Mouse (Mus musculus) kidney, embryonic 14.5 days (tissue): Measurements from ENCODE around the gene Pkhd1. TPM values are rescaled to one million over a fixed set of nuclear protein-coding genes. Genes with fewer than 3 reads are reported as not detected.
A peak's percentile ranks its signal among the peaks of the same experiment; 100 is the strongest.

ENCODE experiments used
- ATAC-seq: fragments of 200-750 bp; cut with Nextera tagmentation; 2 replicates; pipeline ENCODE4 v1.8.0; 2017; ENCODE audit warnings: moderate number of reproducible peaks, mild to moderate bottlenecking, moderate TSS enrichment, moderate library complexity; ENCODE audit not compliant: low FRiP score, low TSS enrichment
- H3K27ac ChIP-seq: fragments of 300-500 bp; sonication (generic); 2 replicates; pipeline ENCODE4 v1.5.1; 2014; ENCODE audit warnings: low read depth, mild to moderate bottlenecking, low read length, moderate library complexity, mixed read lengths
- H3K27me3 ChIP-seq: fragments of 300-500 bp; sonication (generic); 2 replicates; pipeline ENCODE4 v1.6.1; 2014; ENCODE audit warnings: mild to moderate bottlenecking, low read length; ENCODE audit not compliant: control insufficient read depth, insufficient read depth
- H3K36me3 ChIP-seq: fragments of 300-500 bp; sonication (generic); 2 replicates; pipeline ENCODE4 v1.6.1; 2014; ENCODE audit warnings: low read length, mixed read lengths; ENCODE audit not compliant: control insufficient read depth, insufficient read depth
- H3K4me1 ChIP-seq: fragments of 300-500 bp; sonication (generic); 2 replicates; pipeline ENCODE4 v1.6.1; 2014; ENCODE audit warnings: low read length, mixed read lengths; ENCODE audit not compliant: control insufficient read depth, insufficient read depth
- H3K4me2 ChIP-seq: fragments of 300-500 bp; sonication (generic); replicated peaks from 2 replicates; pipeline ENCODE4 v1.6.1; 2014; ENCODE audit warnings: low read depth, mild to moderate bottlenecking, low read length
- H3K4me3 ChIP-seq: fragments of 300-500 bp; sonication (generic); 2 replicates; pipeline ENCODE4 v1.5.1; 2014; ENCODE audit warnings: mild to moderate bottlenecking, low read length
- H3K9ac ChIP-seq: fragments of 300-500 bp; sonication (generic); 2 replicates; pipeline ENCODE4 v1.6.1; 2014; ENCODE audit warnings: low read depth, mild to moderate bottlenecking, low read length, moderate library complexity
- H3K9me3 ChIP-seq: fragments of 300-500 bp; sonication (generic); 2 replicates; pipeline ENCODE4 v1.6.1; 2016; ENCODE audit warnings: low read length; ENCODE audit not compliant: control insufficient read depth
- WGBS: fragments of 180-500 bp; shearing (Covaris S2); extraction: QIAGEN DNeasy Blood & Tissue Kit; methylation state at CpG from one replicate; pipeline ENCODE4 v1.1.7; 2014; 5-methylcytosine and 5-hydroxymethylcytosine counted together
- polyA plus RNA-seq: library from polyadenylated mRNA; unstranded; fragments of >200 nt; fragmentation: Nextera tagmentation; extraction: Ambion mirVana; gene quantifications from 2 replicates; pipeline ENCODE4 v1.2.1, GENCODE M21; 2014

Pkhd1 gene
- polyA plus RNA-seq, 1 experiment from 2014 or later: 5.0 TPM

GRCm38 (mm10) chr1:20136205-20136604 is 481.7 kb downstream of the Pkhd1 start:
- Histone ChIP-seq H3K27ac (no peak overlapping the region), H3K4me1 (no peaks in the 10 kb centered on the region), H3K27me3 (no peaks in the 10 kb centered on the region), H3K9me3 (no peaks in the 10 kb centered on the region), H3K4me2 (no peak overlapping the region), H3K4me3 (no peak overlapping the region), H3K36me3 (no peaks in the 10 kb centered on the region), H3K9ac (no peak overlapping the region)
- no peak for ATAC-seq
- WGBS: 82% methylated on average over 3 of the region's 3 CpGs

- H3K9ac ChIP-seq: no peak overlapping the region
- 49% methylated on average over 4 of the region's 4 CpGs for WGBS
- H3K4me1 ChIP-seq: no peaks in the 10 kb centered on the region
- H3K36me3 ChIP-seq: no peaks in the 10 kb centered on the region
- no peaks in the 10 kb centered on the region for H3K27me3 ChIP-seq
- ATAC-seq: no peak
- H3K4me2 ChIP-seq: no peak overlapping the region
- no peak overlapping the region for H3K4me3 ChIP-seq
- no peaks in the 10 kb centered on the region for H3K9me3 ChIP-seq
- no peak overlapping the region for H3K27ac ChIP-seq
These were observed 482.7 kb downstream of the Pkhd1 start for GRCm38 (mm10) chr1:20135065-20135618.

DNA sequence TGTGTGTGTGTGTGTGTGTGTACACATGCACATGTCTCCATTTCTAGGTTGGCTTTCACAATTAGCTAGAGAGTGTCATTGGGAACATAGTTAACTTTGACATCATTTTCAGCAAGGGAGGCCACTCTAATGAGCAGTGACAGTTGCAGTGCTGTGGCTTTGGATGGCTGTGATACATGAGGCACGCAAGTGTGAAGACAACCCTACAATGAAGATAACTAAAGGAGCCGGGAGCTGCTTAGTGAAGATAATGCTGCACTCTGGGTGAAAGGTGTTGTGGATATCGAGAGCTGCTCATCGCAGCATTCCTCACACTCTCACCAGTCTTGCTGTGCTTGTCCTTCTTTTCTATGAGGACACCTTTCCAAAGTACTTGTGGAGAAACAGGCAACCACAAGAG is 484.2 kb downstream of the Pkhd1 start:
- no peak overlapping the region for H3K4me3 ChIP-seq
- no peak overlapping the region for H3K9ac ChIP-seq
- H3K4me1 ChIP-seq: no peaks in the 10 kb centered on the region
- no peak for ATAC-seq
- H3K27ac ChIP-seq: no peak overlapping the region
- H3K27me3 ChIP-seq: no peaks in the 10 kb centered on the region
- WGBS: 86% methylated on average over 4 of the region's 4 CpGs
- H3K4me2 ChIP-seq: no peak overlapping the region
- H3K36me3 ChIP-seq: no peaks in the 10 kb centered on the region
- H3K9me3 ChIP-seq: no peaks in the 10 kb centered on the region

- Histone ChIP-seq H3K9me3 (no peaks in the 10 kb centered on the region), H3K27me3 (no peaks in the 10 kb centered on the region), H3K36me3 (no peaks in the 10 kb centered on the region), H3K27ac (no peak overlapping the region), H3K4me1 (no peaks in the 10 kb centered on the region), H3K4me2 (no peak overlapping the region), H3K9ac (no peak overlapping the region), H3K4me3 (no peak overlapping the region)
- ATAC-seq: peak; percentile 39; the same call in 1 of the 2 replicates
- WGBS: 74% methylated on average over 6 of the region's 6 CpGs
These were observed 485.9 kb downstream of the Pkhd1 start for GRCm38 (mm10) chr1:20131786-20132596.

DNA sequence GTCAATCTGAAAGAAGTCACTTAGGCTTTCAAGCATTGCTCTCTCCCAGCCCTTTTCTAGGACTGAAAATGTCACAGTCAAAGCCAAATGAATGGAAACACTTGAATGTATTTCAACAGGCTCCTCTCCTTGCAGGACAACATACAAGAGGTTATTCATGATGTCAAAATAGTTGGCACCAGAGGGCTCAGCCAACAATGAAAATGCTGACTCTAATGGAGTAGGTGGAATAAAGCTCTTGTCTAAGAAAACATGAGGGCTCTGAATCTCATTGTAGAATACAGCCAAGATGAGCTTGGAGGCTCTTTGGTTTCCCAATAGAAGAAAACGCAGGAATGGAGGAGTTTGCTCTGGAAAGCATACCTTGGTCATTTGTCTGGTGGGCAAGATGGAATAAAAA is 500.5 kb downstream of the Pkhd1 start:
- H3K27ac ChIP-seq: no peak overlapping the region
- H3K9me3 ChIP-seq: no peaks in the 10 kb centered on the region
- ATAC-seq: no peak
- H3K36me3 ChIP-seq: no peaks in the 10 kb centered on the region
- H3K4me1 ChIP-seq: no peaks in the 10 kb centered on the region
- H3K4me2 ChIP-seq: no peak overlapping the region
- WGBS: 76% methylated on average over 1 of the region's 1 CpGs
- H3K9ac ChIP-seq: no peak overlapping the region
- no peaks in the 10 kb centered on the region for H3K27me3 ChIP-seq
- H3K4me3 ChIP-seq: no peak overlapping the region

DNA sequence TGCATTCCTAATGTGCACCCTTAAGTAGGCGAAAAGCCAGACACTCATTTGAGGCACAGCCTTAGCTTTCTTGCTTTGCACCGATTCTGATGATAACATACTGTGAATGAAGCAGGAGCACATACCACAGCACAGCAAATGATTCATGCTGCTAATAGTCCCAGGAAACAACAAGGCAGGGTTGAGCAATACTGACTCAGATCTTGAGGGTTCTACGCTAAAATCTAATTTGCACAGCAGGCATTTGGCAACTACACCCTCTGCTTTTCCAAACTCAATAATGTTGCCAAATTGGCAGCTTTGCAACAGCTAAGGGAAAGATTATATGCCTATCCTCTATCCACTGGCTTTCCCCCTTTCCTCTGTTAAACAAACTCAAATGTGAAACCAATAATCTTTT is 548.1 kb downstream of the Pkhd1 start:
- Histone ChIP-seq H3K36me3 (no peaks in the 10 kb centered on the region), H3K4me3 (no peak overlapping the region), H3K27me3 (no peaks in the 10 kb centered on the region), H3K4me1 (no peaks in the 10 kb centered on the region), H3K9me3 (no peaks in the 10 kb centered on the region), H3K9ac (no peak overlapping the region), H3K4me2 (no peak overlapping the region), H3K27ac (no peak overlapping the region)
- no peak for ATAC-seq
- WGBS: 87% methylated on average over 3 of the region's 3 CpGs

GRCm38 (mm10) chr1:20058245-20058644 is 559.6 kb downstream of the Pkhd1 start:
- Histone ChIP-seq H3K9ac (no peak overlapping the region), H3K36me3 (no peaks in the 10 kb centered on the region), H3K4me1 (no peaks in the 10 kb centered on the region), H3K27me3 (no peaks in the 10 kb centered on the region), H3K27ac (no peak overlapping the region), H3K9me3 (no peaks in the 10 kb centered on the region), H3K4me2 (no peak overlapping the region), H3K4me3 (no peak overlapping the region)
- 58% methylated on average over 3 of the region's 3 CpGs for whole genome bisulfite sequencing
- ATAC-seq: no peak

GRCm38 (mm10) chr1:20039389-20039788 is 578.5 kb downstream of the Pkhd1 start:
- Histone ChIP-seq H3K4me1 (no peaks in the 10 kb centered on the region), H3K4me2 (no peak overlapping the region), H3K4me3 (no peak overlapping the region), H3K9ac (no peak overlapping the region), H3K27me3 (no peaks in the 10 kb centered on the region), H3K27ac (no peak overlapping the region), H3K9me3 (no peaks in the 10 kb centered on the region), H3K36me3 (no peaks in the 10 kb centered on the region)
- 86% methylated on average over 3 of the region's 3 CpGs for WGBS
- ATAC-seq: no peak

DNA sequence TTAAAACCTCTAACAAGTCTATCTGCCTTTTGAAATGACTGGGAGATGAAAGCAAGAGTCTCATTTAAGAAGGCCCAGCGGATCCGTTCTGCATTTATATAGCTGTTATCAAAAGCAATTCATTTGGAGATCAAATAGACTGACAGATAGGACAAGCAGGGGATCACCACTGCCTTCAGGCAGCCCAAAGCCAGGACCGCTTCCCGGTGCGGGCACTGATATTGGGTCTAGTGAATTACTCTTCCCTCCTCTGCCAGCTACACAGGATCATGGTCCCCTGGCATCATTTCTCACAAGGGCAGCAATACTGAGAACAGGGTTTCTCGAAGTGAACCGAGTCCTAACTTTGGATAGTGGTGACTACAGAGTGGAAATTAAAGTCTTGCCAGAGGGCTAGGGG is 582.6 kb downstream of the Pkhd1 start:
- no peak overlapping the region for H3K4me2 ChIP-seq
- WGBS: 76% methylated on average over 7 of the region's 7 CpGs
- no peak overlapping the region for H3K4me3 ChIP-seq
- H3K9me3 ChIP-seq: no peaks in the 10 kb centered on the region
- H3K27ac ChIP-seq: no peak overlapping the region
- no peak for ATAC-seq
- H3K4me1 ChIP-seq: no peaks in the 10 kb centered on the region
- no peaks in the 10 kb centered on the region for H3K36me3 ChIP-seq
- no peaks in the 10 kb centered on the region for H3K27me3 ChIP-seq
- H3K9ac ChIP-seq: no peak overlapping the region
